Mouse (Mus musculus) gastrocnemius, adult 18-20 months (tissue): Measurements from ENCODE around the gene Inppl1. TPM values are rescaled to one million over a fixed set of nuclear protein-coding genes. Genes with fewer than 3 reads are reported as not detected.

Experiments used
- microRNA-seq: library from miRNA; unstranded; fragments of <30 nt; microRNA quantifications from one replicate; pipeline ENCODE4 v1.2.0, GENCODE M21; 2021
- total RNA-seq, 2 experiments: library from RNA; stranded (reverse); gene quantifications; 2 replicates each; pipeline ENCODE4 v1.2.3; 2021

The Inppl1 gene
- total RNA-seq, 2 experiments from 2014 or later: 93.5 to 101 TPM

Small RNA genes within 50 kb of the gene (microRNA-seq; reads per million reads assigned to microRNA genes)
- not detected for gene Gm22655

Other genes starting within 250 kb of the Inppl1 start
- 10 to 100 TPM; 65.6 to 68.6 TPM for gene Clpb, start 174.6 kb downstream of the Inppl1 start, total RNA-seq
- not detected for gene Phox2a, start 19.9 kb downstream of the Inppl1 start, total RNA-seq
- gene Folr2, start 19.0 kb upstream of the Inppl1 start, total RNA-seq: 1 to 10 TPM; 1.9 to 3.4 TPM
- 10 to 100 TPM; 17.8 to 24.2 TPM for gene Anapc15, start 25.5 kb upstream of the Inppl1 start, total RNA-seq
- 1 to 10 TPM in 1 of 2 experiments, under 1 TPM in 1; 0.89 to 2.8 TPM for gene Folr1, start 32.6 kb upstream of the Inppl1 start, total RNA-seq
- gene Lamtor1, start 67.7 kb upstream of the Inppl1 start, total RNA-seq: 100 to 1,000 TPM; 104 to 108 TPM
- not detected for gene Tomt, start 68.1 kb upstream of the Inppl1 start, total RNA-seq
- gene Lrrc51, start 95.7 kb upstream of the Inppl1 start, total RNA-seq: 1 to 10 TPM; 4.0 to 4.3 TPM
- 10 to 100 TPM; 53.5 to 57.4 TPM for gene Numa1, start 95.9 kb upstream of the Inppl1 start, total RNA-seq
- gene Il18bp, start 180.5 kb upstream of the Inppl1 start, total RNA-seq: 1 to 10 TPM; 1.5 to 2.3 TPM
- 10 to 100 TPM; 20.6 to 27.5 TPM for gene Rnf121, start 227.2 kb upstream of the Inppl1 start, total RNA-seq
- gene Xndc1, start 227.3 kb upstream of the Inppl1 start, total RNA-seq: 1 to 10 TPM; 2.9 to 4.1 TPM
- under 1 TPM; 0.68 to 0.78 TPM for gene Xntrpc, start 227.5 kb upstream of the Inppl1 start, total RNA-seq
- under 1 TPM; 0.23 to 0.31 TPM for gene Trpc2, start 244.9 kb upstream of the Inppl1 start, total RNA-seq